Mouse (Mus musculus): ENCODE data around the gene Phf10. TPM values are rescaled to one million over a fixed set of nuclear protein-coding genes. Genes with fewer than 3 reads are reported as not detected.

Gene Phf10
- polyA plus RNA-seq, 1 experiment from 2014 or later: 40.6 TPM

DNA sequence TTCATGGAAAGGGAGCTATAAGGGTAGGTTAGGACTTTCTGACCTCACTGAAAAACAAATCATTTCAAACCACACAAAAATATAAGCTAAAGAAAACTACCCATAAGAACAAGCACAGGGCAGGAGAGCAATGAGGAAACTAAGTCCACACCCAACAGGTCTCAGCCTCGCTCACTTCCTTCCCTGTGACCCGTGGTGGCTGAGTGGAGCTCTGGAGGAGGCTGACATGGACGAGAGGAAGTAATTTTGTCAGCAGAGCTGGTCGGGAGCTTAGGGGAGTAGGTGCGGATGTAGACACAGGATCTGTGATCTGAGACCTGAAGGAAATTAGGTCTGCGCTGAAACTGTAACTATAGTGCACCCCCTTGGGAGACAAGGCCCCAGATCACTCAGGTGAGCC lies 39.5 kb downstream of the Phf10 start:
- DNase-seq: no peak
- Histone ChIP-seq H3K9me3 (ENCODE audit: low read length) (no peaks in the 10 kb centered on the region), H3K4me1 (ENCODE audit: insufficient read depth) (no peaks in the 10 kb centered on the region), H3K9ac (replicated peaks) (no peak overlapping the region), H3K4me3 (ENCODE audit: low read depth, low read length) (no peak overlapping the region), H3K4me2 (ENCODE audit: low read depth, low read length) (no peak overlapping the region), H3K36me3 (replicated peaks; ENCODE audit: insufficient read depth, low read length) (no peaks in the 10 kb centered on the region), H3K27ac (ENCODE audit: low read depth) (no peak overlapping the region), H3K27me3 (ENCODE audit: insufficient read depth, low read length) (no peaks in the 10 kb centered on the region)
- ATAC-seq: no peak
- 26% methylated on average over 6 of the region's 6 CpGs for WGBS (ENCODE audit: insufficient replicate concordance)
- TF ChIP-seq CTCF (IDR thresholded peaks at IDR 0.05; ENCODE audit: low read depth) (no peak), EP300 (IDR thresholded peaks at IDR 0.05; ENCODE audit: low read depth) (no peak)

DNA sequence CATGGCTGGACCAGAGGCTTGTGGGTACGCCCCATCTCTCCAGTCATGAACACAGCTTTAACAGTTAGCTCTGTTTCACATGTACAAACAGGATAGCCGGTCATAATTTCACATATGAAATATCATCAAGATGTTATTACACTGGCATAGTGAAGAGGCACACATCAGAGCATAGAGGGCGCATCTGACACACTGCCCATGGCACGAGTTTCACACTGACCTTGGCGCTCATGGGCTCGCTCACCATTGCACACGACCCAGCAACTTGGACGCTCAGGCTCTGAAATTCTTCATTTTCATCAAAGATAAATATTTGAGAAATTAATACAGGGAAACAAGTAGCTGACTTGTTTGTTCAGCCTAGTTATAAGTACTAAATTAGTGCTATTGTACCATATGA lies 43.2 kb downstream of the Phf10 start:
- DNase-seq (no peak), ATAC-seq (no peak)
- Histone ChIP-seq H3K9ac (replicated peaks) (no peak overlapping the region), H3K4me2 (ENCODE audit: low read depth, low read length) (no peak overlapping the region), H3K36me3 (replicated peaks; ENCODE audit: insufficient read depth, low read length) (no peaks in the 10 kb centered on the region), H3K4me1 (ENCODE audit: insufficient read depth) (no peaks in the 10 kb centered on the region), H3K27ac (ENCODE audit: low read depth) (no peak overlapping the region), H3K27me3 (ENCODE audit: insufficient read depth, low read length) (no peaks in the 10 kb centered on the region), H3K9me3 (ENCODE audit: low read length) (no peaks in the 10 kb centered on the region), H3K4me3 (ENCODE audit: low read depth, low read length) (no peak overlapping the region)
- 74% methylated on average over 8 of the region's 8 CpGs for WGBS (ENCODE audit: insufficient replicate concordance)
- no peak for TF ChIP-seq CTCF (IDR thresholded peaks at IDR 0.05; ENCODE audit: low read depth)
- no peak for TF ChIP-seq EP300 (IDR thresholded peaks at IDR 0.05; ENCODE audit: low read depth)

DNA sequence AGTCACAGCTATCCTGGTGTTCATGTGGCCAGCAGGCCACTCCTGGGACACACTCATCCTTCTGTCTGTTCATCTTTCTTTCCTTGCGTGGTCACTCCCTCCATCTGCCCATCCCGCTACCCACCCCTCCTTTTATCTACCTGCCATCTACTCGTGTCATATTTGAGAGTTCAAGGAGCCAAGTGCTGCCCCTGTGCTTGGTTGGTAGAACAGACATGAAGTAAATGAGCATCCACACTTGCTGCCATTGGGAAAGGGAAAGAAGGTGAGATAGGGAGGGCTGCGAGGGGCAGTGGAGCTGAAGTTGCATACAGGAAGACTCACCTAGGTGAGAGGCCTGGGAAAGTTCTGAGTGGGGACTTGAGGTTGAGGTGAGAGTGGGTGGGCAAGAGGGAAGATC lies 46.7 kb downstream of the Phf10 start:
- 86% methylated on average over 4 of the region's 4 CpGs for WGBS (ENCODE audit: insufficient replicate concordance)
- DNase-seq (no peak), ATAC-seq (no peak)
- no peaks in the 10 kb centered on the region for H3K27me3 ChIP-seq (ENCODE audit: insufficient read depth, low read length)
- no peak overlapping the region for H3K4me2 ChIP-seq (ENCODE audit: low read depth, low read length)
- H3K4me3 ChIP-seq (ENCODE audit: low read depth, low read length): no peak overlapping the region
- no peaks in the 10 kb centered on the region for H3K4me1 ChIP-seq (ENCODE audit: insufficient read depth)
- no peak overlapping the region for H3K27ac ChIP-seq (ENCODE audit: low read depth)
- H3K9ac ChIP-seq (replicated peaks): no peak overlapping the region
- H3K36me3 ChIP-seq (replicated peaks; ENCODE audit: insufficient read depth, low read length): no peaks in the 10 kb centered on the region
- TF ChIP-seq EP300 (IDR thresholded peaks at IDR 0.05; ENCODE audit: low read depth) (no peak), CTCF (IDR thresholded peaks at IDR 0.05; ENCODE audit: low read depth) (no peak)
- H3K9me3 ChIP-seq (ENCODE audit: low read length): no peaks in the 10 kb centered on the region

DNA sequence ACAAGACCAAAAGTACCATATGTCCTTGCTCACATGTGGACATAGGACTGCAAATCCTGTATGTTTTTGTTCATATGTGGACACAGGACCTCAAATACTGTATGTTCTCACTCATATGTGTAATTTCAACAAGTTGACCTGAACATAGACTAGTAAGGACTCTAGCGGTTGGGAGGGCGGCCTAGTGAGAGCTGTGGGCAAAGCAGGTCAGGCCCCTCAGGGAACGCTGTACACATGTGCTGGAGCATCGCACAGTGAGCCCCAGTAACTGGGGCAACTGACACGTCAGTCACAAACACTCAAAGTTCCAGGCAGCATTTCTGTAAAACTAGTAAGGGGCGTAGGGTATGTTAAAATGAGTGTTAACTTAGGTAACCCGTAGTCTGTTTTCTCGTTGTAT lies 48.1 kb downstream of the Phf10 start:
- no peak overlapping the region for H3K4me3 ChIP-seq (ENCODE audit: low read depth, low read length)
- ATAC-seq (no peak), DNase-seq (no peak)
- H3K27me3 ChIP-seq (ENCODE audit: insufficient read depth, low read length): no peaks in the 10 kb centered on the region
- H3K4me2 ChIP-seq (ENCODE audit: low read depth, low read length): no peak overlapping the region
- H3K4me1 ChIP-seq (ENCODE audit: insufficient read depth): no peaks in the 10 kb centered on the region
- no peaks in the 10 kb centered on the region for H3K36me3 ChIP-seq (replicated peaks; ENCODE audit: insufficient read depth, low read length)
- H3K27ac ChIP-seq (ENCODE audit: low read depth): no peak overlapping the region
- TF ChIP-seq EP300 (IDR thresholded peaks at IDR 0.05; ENCODE audit: low read depth) (no peak), CTCF (IDR thresholded peaks at IDR 0.05; ENCODE audit: low read depth) (no peak)
- WGBS (ENCODE audit: insufficient replicate concordance): 79% methylated on average over 8 of the region's 8 CpGs
- no peaks in the 10 kb centered on the region for H3K9me3 ChIP-seq (ENCODE audit: low read length)
- no peak overlapping the region for H3K9ac ChIP-seq (replicated peaks)

DNA sequence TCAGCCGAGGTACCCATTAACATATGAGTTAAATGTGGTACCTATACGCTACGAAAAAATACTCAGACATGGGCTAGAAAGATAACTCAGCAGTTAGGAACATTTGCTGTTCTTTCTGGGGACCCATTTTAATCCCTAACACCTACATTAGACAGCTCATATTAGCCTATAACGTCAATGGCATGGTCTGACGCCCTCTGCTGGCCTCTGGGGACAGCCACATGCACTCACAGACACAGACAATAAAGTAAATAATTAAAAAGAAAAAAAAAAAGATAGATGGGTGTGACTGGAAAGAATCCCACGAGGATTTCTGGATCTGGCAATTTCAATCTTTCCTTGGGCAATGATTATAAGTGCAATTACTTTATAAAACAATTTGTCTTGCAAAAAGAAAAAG lies 48.7 kb downstream of the Phf10 start:
- no peaks in the 10 kb centered on the region for H3K9me3 ChIP-seq (ENCODE audit: low read length)
- DNase-seq (no peak), ATAC-seq (no peak)
- H3K4me3 ChIP-seq (ENCODE audit: low read depth, low read length): no peak overlapping the region
- H3K27me3 ChIP-seq (ENCODE audit: insufficient read depth, low read length): no peaks in the 10 kb centered on the region
- TF ChIP-seq EP300 (IDR thresholded peaks at IDR 0.05; ENCODE audit: low read depth) (no peak), CTCF (IDR thresholded peaks at IDR 0.05; ENCODE audit: low read depth) (peak; percentile 44)
- no peak overlapping the region for H3K27ac ChIP-seq (ENCODE audit: low read depth)
- no peak overlapping the region for H3K4me2 ChIP-seq (ENCODE audit: low read depth, low read length)
- no peaks in the 10 kb centered on the region for H3K4me1 ChIP-seq (ENCODE audit: insufficient read depth)
- no peak overlapping the region for H3K9ac ChIP-seq (replicated peaks)
- H3K36me3 ChIP-seq (replicated peaks; ENCODE audit: insufficient read depth, low read length): no peaks in the 10 kb centered on the region
- WGBS (ENCODE audit: insufficient replicate concordance): 45% methylated on average over 6 of the region's 6 CpGs

DNA sequence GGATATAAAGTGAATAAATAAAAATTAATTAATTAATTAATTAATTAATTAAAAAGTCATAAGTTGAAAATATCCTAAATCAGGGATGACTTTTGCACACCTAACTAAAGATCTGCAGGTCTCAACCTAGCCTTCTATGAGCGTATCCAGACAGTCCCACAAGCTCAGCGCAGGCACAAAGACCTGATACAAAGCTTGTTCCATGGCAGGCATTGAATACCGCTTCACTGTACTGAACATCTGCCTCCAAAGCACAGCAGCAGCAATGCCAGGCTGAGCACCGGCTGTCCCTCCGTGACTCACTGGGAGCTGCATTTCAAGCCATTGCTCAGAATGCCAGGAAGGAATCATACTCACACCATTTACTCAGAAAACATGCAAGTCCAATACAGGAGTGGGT lies 50.3 kb downstream of the Phf10 start:
- 83% methylated on average over 5 of the region's 5 CpGs for WGBS (ENCODE audit: insufficient replicate concordance)

DNA sequence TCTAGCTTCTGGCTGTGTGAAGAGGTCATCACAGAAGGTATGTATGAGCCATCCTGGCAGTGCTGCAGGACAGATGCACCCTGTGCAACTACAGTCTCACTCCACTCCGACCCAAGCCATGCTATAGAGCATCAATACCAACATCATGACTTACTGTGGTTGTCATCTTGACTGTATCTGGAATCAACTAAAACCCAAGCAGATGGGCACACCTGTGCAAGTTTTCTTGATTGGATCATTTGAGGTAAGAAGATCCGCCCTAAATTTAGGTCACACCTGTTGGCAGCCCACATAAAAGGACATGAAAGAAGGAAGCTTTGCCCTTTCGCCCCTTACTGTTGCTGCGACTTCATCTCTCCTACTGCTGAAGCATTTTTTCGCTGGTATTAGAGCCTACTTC lies 51.7 kb downstream of the Phf10 start:
- Histone ChIP-seq H3K4me3 (ENCODE audit: low read depth, low read length) (no peak overlapping the region), H3K4me1 (ENCODE audit: insufficient read depth) (no peaks in the 10 kb centered on the region), H3K36me3 (replicated peaks; ENCODE audit: insufficient read depth, low read length) (no peaks in the 10 kb centered on the region), H3K27me3 (ENCODE audit: insufficient read depth, low read length) (no peaks in the 10 kb centered on the region), H3K9ac (replicated peaks) (no peak overlapping the region), H3K4me2 (ENCODE audit: low read depth, low read length) (no peak overlapping the region), H3K27ac (ENCODE audit: low read depth) (no peak overlapping the region), H3K9me3 (ENCODE audit: low read length) (no peaks in the 10 kb centered on the region)
- ATAC-seq: no peak
- TF ChIP-seq CTCF (IDR thresholded peaks at IDR 0.05; ENCODE audit: low read depth): no peak
- 63% methylated on average over 5 of the region's 5 CpGs for WGBS (ENCODE audit: insufficient replicate concordance)
- no peak for DNase-seq

More for the DNA sequence above, 50.3 kb downstream of the Phf10 start:
- Histone ChIP-seq H3K4me2 (ENCODE audit: low read depth, low read length) (no peak overlapping the region), H3K9me3 (ENCODE audit: low read length) (no peaks in the 10 kb centered on the region), H3K9ac (replicated peaks) (no peak overlapping the region), H3K4me3 (ENCODE audit: low read depth, low read length) (no peak overlapping the region), H3K4me1 (ENCODE audit: insufficient read depth) (no peaks in the 10 kb centered on the region), H3K36me3 (replicated peaks; ENCODE audit: insufficient read depth, low read length) (no peaks in the 10 kb centered on the region), H3K27ac (ENCODE audit: low read depth) (no peak overlapping the region), H3K27me3 (ENCODE audit: insufficient read depth, low read length) (no peaks in the 10 kb centered on the region)
- TF ChIP-seq EP300 (IDR thresholded peaks at IDR 0.05; ENCODE audit: low read depth): no peak
- TF ChIP-seq CTCF (IDR thresholded peaks at IDR 0.05; ENCODE audit: low read depth): no peak
- DNase-seq (no peak), ATAC-seq (no peak)
